Mouse (Mus musculus) left cerebral cortex, adult 8-10 months (tissue): ENCODE data around the gene Rxylt1. TPM values are rescaled to one million over a fixed set of nuclear protein-coding genes. Genes with fewer than 3 reads are reported as not detected.

Experiments used
- DNase-seq, 2 experiments: peaks; one replicate each; pipeline ENCODE4 v3.0.0; 2022; ENCODE audit warnings: low spot score in 2 of 2
- total RNA-seq, 4 experiments: library from RNA; stranded (reverse); gene quantifications; 2 replicates each; pipeline ENCODE4 v1.2.4; 2022

The Rxylt1 gene
- total RNA-seq: 10 to 100 TPM; 33.6 to 39.3 (median 34.5) TPM

- peak; percentile 69 to 96 for DNase-seq
These were observed at the start of gene Rxylt1 for GRCm38 (mm10) chr10:122096980-122097844. TSS of gene Rxylt1 (minus strand) at chr10:122097371.

DNA sequence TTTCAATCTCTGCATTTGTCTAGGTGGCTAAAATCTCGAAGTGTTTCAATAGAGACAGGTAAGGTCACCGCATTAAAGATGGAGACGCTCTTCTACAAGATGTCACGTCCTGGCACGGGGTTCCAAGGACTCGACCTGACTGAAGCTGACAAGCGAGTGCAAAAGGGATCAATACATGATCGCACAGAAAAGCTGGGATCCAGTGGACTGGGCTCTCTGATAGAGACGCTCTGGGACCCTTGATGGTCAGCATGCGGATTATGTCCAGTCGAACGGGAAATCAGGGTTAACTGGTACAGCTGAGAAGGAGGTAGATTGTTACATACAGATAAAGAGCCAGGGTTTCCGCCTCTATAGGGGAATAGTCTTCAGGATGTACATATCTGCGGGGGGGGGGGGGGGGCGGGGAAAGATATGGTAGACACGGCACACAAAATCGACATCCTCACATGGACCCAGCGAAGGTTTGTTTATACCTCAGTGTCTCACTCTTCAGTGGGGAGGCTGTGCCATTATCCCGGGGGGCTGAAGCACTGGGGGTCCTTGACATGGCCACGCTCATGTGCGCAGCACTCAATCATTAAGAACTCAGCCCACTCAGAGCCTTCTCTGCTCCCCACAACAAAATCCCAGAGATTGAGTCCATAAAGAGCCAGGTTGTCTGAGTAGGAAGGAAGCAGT lies 24.3 kb upstream of the Rxylt1 start:
- no peak for DNase-seq

GRCm38 (mm10) chr10:122120500-122121289 lies 23.5 kb upstream of the Rxylt1 start:
- DNase-seq: no peak

GRCm38 (mm10) chr10:122119451-122119850 lies 22.3 kb upstream of the Rxylt1 start:
- no peak for DNase-seq

DNA sequence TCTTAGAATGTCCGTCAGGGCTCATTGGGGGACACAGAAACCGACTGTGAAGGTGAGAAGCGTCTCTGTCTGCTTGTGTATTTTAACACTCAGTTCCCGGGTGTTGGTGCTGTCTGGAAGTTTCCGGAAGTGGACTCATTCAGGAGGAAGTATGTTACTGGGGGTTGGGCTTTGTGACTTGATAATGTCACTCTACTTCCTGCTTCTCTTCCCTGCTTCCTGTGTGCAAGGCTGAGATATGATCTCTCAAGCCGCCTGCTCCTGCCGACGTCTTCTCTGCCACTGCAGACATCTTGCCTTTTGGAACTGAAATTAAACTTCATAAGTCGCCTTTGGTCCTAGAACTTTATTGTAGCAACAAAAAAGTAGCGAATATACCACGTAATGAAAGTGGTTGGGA lies 19.5 kb upstream of the Rxylt1 start:
- DNase-seq: no peak

DNA sequence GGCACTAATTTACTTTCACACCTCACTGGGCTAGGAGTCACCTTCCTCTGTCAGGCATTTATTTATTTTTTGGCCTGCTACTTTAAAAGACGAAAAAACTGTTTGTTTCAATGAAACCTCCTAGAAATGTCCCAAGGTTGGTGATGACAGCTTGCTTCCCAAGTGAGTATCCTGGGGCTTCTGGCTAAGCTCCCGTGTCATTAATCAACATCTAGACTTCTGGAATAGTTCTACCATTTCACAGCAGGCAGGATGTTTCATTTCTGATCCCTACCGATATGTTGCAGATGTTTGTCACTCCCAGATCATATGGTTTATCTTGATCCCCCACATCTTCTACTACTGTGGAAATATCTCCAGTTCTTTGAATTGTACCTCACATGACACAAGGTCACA lies 9.5 kb upstream of the Rxylt1 start:
- no peak for DNase-seq

DNA sequence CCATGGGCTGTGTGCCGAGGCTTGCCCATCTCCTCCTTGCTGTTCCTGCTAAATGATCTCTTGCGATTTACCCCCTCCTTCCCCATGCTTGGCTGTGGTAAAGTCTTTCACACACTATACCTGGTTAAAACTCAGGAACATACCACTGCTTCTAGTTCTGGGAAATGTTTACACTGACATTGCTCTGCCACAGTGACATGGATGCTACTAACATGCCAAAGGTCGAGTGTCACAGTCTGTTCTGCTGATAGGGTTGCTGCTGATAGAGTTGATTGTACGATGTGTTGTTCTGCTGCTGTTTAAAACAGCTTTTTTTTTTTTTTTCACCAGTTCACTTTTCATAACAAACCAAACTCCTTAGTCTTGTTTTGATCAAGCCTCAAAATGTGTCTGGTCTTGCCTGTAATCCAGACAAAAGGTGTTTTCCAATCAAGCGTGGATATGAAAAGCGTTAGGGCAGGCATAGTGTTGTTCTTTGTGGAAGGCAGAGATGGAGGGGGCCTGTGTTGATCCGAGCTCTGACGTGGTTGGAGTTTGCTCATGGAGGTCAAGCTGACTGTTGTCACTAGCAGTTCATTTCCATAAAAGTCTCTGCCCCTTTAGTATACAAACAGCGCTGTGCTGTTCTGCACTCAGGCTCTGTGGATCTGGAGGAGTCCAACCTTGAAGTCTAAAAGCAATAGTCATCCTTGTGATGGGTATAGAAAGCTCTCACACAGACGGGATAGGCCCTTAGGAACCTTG lies 8.9 kb upstream of the Rxylt1 start:
- no peak for DNase-seq

DNA sequence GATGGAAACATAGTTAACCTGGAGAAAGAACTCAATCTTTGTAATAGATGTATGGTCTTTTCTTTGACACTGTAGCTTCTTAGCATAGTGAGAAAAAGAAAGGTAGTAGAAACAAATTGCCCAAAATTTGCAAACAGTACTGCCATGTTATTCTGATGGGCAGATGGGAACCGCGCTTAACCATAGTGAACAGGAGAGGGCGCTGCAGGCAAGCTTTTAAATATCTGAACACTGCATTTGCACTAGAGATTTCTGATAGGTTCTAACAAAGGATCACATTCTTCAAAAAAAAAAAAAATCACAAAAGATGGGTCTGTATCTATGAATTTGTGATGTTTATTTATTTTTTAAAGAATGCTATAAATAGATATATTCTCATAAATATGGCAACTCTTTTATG lies 8.2 kb upstream of the Rxylt1 start:
- DNase-seq: peak in 1 of 2 experiments; percentile 52

- no peak for DNase-seq
These were observed 5.5 kb upstream of the Rxylt1 start for GRCm38 (mm10) chr10:122102675-122103074.

DNA sequence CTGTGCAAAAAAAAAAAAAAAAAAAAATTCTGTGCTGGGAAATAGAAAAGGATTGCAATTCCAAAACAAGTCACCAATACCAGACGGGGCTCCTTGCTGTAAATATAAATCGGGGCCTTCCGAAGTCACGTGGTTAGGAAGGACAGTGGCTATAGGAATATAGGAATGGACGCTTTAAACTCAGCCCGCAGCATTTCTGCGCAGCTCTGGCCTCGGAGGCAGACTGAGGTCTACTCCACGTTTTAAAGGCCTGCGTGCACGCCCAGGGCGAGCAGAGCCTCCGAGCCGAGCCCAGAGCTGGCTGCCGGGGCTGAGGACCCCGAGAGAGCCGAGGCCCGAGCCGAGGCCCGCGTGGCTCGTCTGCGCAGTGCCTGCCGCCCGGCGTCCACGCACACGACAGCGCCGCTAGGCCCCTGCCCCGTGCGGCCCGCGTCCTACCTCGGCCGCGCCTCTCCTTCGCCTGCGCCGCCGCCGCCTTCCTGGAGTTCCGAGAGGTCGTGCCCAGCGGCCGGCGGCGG lies 650 bp downstream of the Rxylt1 start:
- peak in 1 of 2 experiments; percentile 17 for DNase-seq

DNA sequence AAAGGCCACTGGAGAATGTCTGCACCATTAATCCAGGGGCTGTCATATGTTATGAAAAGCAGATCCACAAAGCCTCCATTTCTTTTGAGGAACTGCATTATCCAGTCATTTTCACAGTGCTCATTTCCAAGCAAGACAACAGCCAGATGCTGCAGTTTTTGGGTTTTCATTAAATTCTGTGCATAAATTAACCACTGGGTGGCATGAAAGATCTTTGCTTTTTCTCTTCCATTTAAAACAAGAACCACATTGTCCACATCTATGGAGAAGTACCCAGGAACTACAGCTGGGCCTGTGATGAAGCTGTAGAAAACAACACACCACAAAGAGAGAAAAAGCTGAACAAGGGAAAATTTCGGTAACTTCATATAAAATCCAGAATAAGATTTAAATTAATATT lies 6.7 kb downstream of the Rxylt1 start:
- no peak for DNase-seq

DNA sequence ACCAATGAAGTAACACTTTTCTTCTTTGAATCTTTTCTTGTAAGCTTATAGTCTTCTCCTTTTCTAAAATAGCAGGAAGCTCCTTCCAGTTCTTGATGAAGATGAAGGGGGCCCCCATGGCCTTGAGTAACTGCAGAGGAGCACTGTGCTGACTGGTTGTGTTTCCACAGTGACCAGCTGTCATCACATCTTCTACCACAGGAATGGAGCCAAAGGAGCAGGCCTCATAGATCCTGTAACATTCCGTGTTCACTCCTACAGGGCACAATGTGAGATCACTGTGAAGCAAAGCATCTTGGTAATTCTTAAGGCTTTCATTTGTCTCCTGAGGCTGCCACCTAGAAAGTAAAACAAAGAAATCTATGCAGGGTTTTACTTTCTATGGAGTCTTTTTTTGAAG lies 15.8 kb downstream of the Rxylt1 start:
- no peak for DNase-seq

- no peak for DNase-seq
These were observed 28.0 kb downstream of the Rxylt1 start for GRCm38 (mm10) chr10:122069153-122069552.

GRCm38 (mm10) chr10:122055826-122056225 lies 41.3 kb downstream of the Rxylt1 start:
- DNase-seq: no peak

GRCm38 (mm10) chr10:122054535-122054934 lies 42.6 kb downstream of the Rxylt1 start:
- no peak for DNase-seq

DNA sequence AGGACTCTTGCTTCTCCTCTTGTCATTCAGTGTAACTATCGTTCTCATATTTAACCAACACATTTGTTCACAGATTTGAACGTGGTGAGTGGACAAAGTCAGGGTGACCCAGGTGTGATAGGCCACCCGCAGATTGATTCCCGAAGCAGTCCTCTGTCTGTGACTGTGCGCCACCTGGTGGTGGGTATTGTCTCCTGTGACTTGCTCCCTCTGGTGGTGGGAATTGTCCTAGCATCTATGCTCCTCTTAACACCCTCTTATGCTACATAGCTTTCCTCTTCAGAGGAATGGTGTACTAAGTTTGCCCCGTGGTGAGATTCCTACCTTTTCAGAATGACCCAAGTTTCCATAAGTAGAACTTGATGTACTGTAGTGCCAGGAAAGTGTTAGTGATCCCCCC lies 45.3 kb downstream of the Rxylt1 start:
- peak; percentile 65 to 82 for DNase-seq

DNA sequence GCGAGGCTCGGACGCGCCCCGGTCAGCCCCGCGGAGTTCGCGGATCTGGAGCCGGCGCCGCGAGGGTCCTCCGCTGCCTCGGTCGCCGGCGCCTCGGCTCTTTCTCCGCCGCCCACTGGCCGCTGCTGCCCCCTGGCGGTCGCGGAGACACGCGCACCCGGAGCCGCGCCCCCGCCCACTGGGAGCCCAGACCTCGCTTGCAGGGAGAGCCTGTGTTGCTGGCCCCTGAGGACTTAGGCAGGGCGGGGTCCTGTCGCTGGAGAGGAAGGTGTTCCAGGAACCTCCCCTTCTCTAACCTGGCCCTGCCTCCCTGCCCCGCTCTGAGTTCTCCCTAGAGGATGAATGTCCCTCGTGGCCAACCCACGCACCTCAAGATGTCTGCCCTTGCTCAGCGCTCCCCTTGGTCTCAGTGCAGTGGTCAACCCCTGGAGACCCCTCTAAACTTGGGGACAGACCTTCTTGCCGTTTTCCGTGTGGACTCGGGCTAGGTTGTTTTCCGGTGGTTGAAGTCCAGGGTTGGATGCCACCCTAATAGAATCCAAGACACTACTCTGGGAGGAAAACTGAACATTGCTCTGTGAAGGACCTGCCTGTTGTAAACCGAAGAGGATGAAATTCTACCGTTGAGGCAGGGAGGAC lies 49.3 kb downstream of the Rxylt1 start:
- peak; percentile 38 to 82 for DNase-seq

DNA sequence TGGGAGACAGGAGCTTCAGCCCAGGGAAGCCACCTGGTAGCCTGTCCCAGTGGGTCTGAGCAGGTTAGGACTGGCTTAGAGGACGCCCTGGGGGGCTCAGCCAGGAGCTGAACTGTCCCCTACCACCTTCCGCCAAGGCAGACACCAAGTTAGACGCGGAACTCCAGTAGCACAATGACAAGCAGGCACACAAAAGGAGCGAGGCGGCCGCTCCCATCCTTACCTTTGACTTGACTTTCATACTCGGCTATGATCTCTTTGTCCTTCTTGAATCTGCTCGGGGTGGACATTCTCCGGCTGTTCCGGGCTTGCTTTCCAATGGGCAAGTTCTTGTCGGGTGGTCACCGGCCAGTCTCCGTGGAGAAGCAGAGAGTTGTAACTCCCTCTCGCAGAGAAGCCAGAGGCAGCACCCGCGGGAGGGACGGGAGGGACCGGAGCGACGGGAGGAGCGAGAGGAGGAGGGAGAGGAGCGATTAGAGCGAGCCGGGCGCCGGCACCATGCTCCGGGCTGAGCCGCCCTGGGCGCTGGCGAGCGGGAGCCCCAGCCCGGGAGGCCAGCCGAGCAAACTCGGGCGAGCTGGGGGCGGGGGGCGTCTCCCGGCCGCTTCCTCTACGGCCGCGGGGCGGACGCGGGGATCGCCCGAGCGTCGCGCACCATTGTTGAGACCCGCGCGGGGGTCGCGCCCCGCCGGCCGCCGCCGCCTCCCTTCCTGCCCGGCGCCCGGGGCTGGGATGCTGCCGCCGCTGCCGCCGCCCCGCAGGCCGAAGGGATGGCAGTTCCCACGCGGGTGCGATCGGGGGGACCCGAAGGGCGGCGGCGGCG lies 50.1 kb downstream of the Rxylt1 start, which contains the start of gene Srgap1:
Gene Srgap1 (minus strand): TSS at position 412 of the 823 bp plus-strand sequence.
- DNase-seq: peak; percentile 26 to 37

DNA sequence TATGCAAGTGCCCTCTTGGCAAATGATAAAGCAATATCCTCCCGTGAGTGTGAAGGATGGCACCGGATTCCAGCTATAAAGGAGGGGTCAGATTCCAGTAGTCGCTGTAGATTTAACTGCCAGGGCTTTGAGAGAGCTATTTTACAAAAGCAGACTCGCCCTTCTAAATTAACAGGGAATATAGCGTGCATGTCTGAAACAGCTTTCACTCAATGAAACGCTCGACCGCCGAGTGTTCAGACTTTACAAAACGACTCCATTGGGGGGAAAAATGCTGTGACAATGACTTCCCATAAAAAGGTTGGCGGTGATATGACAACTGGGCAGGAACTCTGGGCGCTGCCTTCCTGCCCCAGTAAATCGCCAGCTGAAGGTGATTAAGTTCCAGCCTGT lies 50.7 kb downstream of the Rxylt1 start:
- no peak for DNase-seq
